Mouse (Mus musculus) spleen, adult 2 months (tissue): ENCODE results near the gene Dst.

ENCODE experiments used
- CTCF ChIP-seq: fragments of 200-500 bp; IDR thresholded peaks from 2 replicates; pipeline ENCODE4 v1.5.1; 2011; ENCODE audit warnings: mild to moderate bottlenecking, inconsistent platforms; ENCODE audit not compliant: insufficient read depth, insufficient read length, insufficient replicate concordance; ENCODE audit errors: extremely low read depth
- POLR2A ChIP-seq: fragments of 200-500 bp; IDR thresholded peaks from 2 replicates; pipeline ENCODE4 v1.6.1; 2011; ENCODE audit warnings: low read depth, low read length, inconsistent platforms

DNA sequence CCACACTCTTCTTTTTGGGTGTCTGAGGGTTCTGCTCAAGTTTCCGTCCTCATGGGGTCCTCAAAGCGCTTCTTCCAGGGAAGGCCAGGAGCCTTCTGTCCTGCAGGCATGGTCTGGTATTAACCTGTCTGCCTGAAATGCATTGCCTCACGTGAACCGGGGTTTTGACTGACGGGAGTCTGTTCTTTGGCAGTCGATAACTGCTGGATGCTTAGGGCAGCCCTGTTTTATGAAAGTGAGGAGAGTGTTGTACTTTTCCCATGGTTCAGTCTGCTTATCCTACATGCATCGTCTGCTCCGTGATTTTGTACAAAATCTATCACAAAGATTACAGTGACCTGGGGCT is 338.6 kb downstream of the Dst start:
- TF ChIP-seq CTCF (no peak), POLR2A (no peak)
